Mouse (Mus musculus): ENCODE data around the gene Ube2q2.
"Not testable (repeated sequence)": the region's sequence is repeated elsewhere in the genome, so short reads cannot be mapped to it uniquely, and the experiment has no call there.

The Ube2q2 gene

DNA sequence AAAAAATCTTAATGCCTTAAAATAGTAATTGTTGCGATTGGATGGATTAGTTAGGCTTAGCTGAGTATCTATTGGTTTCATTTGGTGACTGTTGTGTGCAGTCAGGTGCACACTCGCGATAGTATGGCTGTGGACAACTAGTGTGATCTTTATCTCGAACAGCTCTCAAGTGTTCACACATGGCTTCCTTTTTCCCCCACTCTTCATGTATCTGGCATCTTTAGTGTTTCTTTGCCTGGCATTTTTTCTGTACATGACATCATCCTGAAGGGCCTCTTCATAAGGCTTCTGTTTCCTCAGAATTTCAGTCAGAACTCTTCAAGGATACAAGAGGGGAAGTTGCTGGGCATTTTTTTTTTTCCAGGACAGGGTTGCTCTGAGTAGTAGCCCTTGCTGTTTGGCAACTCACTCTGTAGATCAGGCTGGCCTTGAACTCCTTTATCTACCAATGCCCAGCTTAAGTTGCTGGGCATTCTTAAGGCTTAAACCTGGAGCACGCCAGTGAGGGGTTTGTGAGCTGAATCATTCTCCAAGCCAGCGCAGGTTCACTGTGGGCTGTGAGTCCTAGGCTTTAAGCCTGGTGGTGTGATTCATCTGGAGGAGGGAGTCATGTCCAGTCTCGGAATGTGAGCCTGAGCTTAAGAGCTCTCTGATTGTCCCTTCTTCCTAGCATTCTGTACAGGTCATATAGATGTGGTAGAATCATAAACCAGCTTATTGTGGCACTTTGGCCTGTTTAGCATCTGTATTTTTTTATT is 22.2 kb downstream of the Ube2q2 start:
- in situ Hi-C loops (cut with MboI; ENCODE audit: unreplicated experiment in 2 of 2), result no loop called here

DNA sequence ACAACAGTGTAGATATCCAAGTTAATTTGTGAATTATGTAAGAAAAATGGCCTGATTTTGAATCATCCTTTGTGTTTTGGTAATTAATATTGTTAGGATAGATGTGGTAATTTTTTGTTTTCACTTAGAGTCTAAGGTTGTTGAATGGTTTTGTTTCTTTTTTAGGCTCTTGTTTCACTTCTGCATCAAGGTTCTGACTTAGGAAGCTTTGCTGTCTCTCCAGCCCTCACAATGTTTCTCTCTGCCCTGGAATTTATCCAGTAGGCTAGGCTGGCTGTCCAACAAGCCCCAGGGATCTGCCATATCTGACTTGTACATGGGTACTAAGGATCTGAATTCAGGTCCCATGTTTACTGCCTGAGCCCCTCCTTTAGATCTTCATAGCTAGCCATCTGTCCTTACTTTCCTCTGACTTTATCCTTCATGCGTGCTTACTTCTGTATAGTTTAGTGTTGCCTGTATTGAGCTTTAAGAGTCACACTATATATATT is 23.6 kb downstream of the Ube2q2 start:
- in situ Hi-C loops (cut with MboI; ENCODE audit: unreplicated experiment in 2 of 2), result no loop called here

DNA sequence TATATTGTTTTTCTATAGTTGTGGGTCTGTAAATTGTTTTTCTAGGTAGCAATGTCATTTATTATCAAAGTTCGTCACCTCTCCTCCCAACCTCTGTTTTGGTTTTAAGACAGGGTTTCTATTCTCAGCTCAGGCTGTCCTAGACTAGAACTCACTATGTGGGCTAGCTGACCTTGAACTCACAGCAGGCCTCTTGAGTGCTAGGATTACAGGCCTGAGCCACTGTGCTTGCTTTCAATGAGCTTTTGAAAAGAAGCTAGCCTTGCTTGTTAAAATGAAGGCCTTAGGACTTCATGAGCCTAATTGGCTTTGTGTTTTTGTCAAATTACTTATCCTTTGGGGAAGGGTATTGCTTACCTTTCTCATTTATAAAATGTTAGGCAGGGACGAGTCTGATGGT is 25.6 kb downstream of the Ube2q2 start:
- in situ Hi-C loops (cut with MboI; ENCODE audit: unreplicated experiment in 2 of 2), result no loop called here

- in situ Hi-C loops (cut with MboI; ENCODE audit: unreplicated experiment in 2 of 2), result no loop called here
Observed at GRCm38 (mm10) chr9:55195876-55196275, 47.2 kb downstream of the Ube2q2 start.

DNA sequence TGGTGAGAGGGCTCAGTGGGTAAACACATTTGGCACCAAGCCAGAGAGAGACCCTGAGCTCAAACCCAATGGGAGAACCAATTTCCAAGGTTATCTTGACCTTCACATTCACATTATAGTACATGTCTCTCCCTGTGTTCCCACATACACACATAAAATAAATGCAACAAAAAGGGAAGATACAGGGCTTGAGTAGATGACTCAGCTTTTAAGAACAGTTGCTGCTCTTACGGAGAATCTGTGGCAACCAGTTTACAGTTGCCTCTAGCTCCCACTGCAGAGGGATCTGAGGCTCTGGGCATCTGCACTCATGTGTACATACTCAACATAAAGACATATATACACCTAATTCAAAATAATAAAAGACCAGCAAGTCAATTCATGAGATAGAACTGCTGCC is 49.6 kb downstream of the Ube2q2 start:
- in situ Hi-C loops (cut with MboI; ENCODE audit: unreplicated experiment in 2 of 2), result no loop called here

DNA sequence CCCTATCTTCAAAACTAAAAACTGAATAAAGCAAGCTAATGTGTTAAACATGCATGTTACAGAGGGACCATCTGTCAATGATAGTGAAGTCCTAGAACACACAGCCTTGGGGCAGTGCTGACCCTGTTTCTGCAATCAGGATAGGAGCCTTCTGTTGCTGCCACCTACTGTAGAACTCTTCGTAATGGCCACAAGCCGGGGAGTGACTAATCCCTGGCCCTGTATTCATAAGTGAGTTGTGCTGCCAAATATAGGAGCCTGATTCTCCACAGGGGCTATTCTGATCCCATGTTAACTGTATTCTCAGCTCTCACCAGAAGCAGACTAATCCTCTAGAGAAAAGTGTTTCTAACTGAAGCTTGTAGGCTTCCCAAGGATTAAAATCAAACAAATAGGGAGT is 50.7 kb downstream of the Ube2q2 start:
- in situ Hi-C loops (cut with MboI; ENCODE audit: unreplicated experiment in 2 of 2), result no loop called here

DNA sequence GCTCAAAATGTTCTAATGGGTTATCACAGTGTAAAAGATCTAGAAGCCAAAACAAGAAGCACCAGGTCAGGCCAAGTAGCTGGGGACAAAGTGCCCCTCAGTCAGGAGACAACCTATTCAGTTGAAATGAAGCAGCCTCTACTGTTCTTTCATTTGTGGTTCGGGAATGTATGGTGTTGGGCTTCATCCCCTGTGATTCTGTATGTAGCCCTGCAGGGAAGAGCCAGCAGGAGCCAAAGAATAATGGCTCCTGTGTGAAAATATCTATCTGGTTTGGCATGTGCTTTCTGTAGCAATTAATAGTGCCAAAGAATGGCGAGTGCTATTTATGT is 59.8 kb downstream of the Ube2q2 start:
- in situ Hi-C loops (cut with MboI; ENCODE audit: unreplicated experiment in 2 of 2), result loop anchor here in 1 of 2 experiments (5.0 kb wide), 1 partner anchor 51 kb away; no protein-coding TSS in a partner anchor

DNA sequence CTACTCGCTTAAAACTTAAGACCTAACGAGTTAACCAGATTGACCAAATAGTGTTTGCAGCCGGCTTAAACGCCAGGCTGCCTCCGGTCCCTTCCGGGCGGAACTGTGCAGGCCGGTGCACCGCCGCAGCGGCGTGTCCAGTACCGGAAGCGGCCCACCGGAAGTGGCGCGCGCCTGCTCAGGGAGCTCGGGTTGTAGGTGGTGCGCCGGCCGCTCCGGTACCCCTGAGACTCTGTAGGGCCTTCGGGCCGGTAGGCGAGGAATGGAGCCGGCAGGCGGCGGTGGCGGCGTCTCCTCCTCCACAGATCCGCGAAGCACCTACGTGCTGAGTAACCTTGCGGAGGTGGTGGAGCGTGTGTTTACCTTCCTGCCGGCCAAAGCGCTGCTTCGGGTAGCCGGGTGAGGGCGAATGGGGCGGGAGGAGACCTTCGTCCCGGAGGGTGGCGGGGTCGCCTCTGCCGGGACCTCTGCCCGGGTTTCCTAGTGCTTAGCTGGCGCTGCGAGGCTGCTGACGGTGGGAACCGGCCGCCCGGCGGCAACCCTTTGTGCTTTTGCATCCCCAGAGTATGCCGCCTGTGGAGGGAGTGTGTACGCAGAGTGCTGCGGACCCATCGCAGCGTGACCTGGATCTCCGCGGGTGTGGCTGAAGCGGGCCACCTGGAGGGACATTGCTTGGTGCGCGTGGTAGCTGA is 60.3 kb downstream of the Ube2q2 start, which contains the start of gene Fbxo22:
Fbxo22 (plus strand) TSS at position 136 of the 692 bp plus-strand sequence.
- in situ Hi-C loops (cut with MboI; ENCODE audit: unreplicated experiment in 2 of 2), result loop anchor here in 1 of 2 experiments (5.0 kb wide), 1 partner anchor 52 kb away; no protein-coding TSS in a partner anchor

DNA sequence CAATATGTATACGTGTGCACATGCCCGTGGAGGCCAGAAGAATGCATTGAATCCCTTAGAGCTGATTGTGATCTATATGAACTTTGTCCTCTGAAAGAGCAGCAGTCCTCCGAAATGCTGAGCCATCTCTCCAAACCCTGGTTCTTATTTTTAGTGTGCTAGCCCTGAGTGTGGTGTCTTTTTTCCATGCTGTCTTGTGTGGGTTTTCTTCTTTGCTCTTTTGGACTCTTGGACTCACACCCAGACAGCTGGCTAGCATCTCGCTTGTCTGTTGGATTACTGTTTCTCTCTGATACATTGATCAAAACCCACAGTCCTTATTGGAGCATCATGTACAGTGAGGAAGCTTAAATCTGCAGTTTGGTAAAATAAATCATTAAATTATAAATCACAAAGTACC is 63.0 kb downstream of the Ube2q2 start:
- in situ Hi-C loops (cut with MboI; ENCODE audit: unreplicated experiment in 2 of 2), result no loop called here

DNA sequence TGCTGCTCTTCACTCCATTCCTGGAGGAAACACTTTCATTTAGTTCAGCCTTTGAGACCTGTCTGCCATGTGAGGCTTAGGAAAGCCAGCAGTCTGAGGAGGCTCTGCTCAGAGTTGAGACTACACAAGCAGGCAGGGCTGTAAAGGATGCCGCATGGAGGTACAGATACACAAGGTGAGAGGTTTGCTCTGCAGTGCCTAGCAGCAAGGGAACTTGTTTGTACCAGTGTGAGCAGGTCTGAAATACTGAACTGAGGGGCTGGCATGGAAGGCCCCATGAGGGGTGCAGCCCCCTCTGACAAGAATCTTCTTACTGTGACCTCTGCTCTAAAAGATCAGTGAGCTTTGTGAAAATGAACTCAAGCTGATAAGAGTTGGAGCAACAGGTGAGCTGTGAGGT is 64.7 kb downstream of the Ube2q2 start:
- in situ Hi-C loops (cut with MboI; ENCODE audit: unreplicated experiment in 2 of 2), result no loop called here

GRCm38 (mm10) chr9:55215056-55215455 is 66.4 kb downstream of the Ube2q2 start:
- in situ Hi-C loops (cut with MboI; ENCODE audit: unreplicated experiment in 2 of 2), result no loop called here

DNA sequence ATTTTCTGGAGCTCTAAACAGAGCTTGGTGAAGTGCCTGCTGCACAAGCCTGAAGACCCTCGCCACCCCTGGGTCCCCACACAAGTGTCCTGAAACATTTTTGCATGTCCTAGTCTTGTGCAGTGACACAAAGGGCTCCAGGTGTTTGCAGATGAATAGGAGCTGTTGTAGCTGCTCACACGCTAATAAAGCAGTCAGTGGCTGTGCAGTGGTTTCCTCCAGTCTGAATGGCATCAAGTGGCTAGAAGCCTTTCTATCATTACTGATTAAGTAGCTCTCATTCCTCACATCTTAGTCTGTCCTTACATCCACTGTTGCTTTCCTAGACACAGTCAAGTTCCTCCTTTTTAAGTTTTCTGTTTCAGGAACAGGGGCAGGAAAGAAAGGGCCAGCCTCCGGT is 67.0 kb downstream of the Ube2q2 start:
- in situ Hi-C loops (cut with MboI; ENCODE audit: unreplicated experiment in 2 of 2), result no loop called here

DNA sequence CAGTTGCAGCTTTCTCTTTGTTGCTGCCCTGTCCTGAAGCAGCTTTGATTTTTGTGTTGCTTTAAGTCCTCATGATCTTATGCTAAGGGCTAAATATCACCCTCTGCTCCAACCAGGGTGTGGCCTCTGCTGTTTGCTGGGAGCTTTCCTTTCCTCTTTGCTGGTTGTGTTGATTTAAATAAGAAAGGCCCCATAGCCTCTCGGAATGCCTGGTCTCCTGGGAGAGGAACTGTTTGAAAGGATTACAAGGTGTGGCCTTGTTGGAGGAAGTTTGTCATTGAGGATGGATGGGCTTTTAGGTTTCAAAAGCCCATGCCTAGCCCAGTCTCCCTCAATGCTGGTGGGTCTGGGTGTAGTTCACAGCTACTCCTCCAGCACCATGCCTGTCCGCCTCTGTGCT is 67.4 kb downstream of the Ube2q2 start:
- in situ Hi-C loops (cut with MboI; ENCODE audit: unreplicated experiment in 2 of 2), result no loop called here

DNA sequence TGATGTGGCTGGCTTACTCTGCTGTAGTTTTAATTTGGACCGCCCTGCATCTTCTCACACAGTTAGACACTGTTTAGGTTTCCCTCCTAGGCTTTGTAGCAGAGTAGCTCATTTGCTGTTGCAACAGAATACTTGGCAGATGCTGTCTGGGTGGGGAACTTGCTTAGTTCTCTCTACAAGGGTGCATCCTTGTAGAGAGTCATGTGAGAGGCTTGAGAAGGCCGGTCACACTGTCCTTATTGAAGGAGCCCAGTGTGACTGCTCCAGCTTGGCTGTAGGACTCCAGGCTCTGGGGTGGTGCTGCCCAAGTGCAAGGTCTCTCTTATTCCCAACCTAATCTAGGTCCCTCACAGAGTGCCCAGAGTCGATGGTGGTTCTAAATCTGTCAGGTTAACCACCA is 68.7 kb downstream of the Ube2q2 start:
- in situ Hi-C loops (cut with MboI; ENCODE audit: unreplicated experiment in 2 of 2), result no loop called here

GRCm38 (mm10) chr9:55225165-55225737 is 76.6 kb downstream of the Ube2q2 start:
- in situ Hi-C loops (cut with MboI; ENCODE audit: unreplicated experiment in 2 of 2), result no loop called here

DNA sequence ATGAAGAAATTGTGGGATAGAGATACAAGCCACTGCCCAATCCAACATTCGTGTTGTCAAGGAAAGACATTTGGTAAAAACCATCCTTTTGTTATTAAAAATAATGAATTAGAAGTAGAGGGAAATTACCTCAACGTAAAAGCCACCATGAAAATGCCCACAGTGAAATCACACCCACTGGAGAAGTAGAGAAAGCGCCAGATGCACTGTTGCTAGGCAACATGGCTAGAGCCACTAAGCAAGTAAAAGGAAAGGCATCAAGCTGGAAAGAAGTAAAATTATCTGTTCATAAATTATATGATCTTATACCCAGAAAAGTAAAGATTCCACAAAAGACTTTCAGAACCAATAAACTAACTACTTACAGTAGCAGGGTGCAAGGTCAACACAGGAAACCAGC is 77.6 kb downstream of the Ube2q2 start:
- in situ Hi-C loops (cut with MboI; ENCODE audit: unreplicated experiment in 2 of 2), result no loop called here

DNA sequence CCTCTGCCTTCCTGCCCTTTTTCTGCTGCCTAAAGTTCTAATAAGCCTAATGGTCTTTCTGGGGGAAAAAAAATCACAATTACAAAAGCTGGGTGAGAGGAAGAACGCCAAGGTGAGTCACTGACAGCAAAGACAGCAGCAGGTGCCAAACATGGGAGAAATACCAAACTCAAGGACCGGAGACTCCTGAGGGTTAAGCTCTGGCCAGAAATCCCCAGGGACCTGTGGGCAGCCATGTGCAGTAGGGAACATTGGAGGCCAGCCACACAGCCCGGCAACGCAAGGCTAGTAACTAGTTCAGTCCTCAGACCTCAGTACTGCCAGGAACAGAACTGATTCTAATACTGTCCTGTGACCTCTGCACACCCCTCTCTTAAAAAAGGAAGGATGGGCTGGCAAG is 79.5 kb downstream of the Ube2q2 start:
- in situ Hi-C loops (cut with MboI; ENCODE audit: unreplicated experiment in 2 of 2), result no loop called here

DNA sequence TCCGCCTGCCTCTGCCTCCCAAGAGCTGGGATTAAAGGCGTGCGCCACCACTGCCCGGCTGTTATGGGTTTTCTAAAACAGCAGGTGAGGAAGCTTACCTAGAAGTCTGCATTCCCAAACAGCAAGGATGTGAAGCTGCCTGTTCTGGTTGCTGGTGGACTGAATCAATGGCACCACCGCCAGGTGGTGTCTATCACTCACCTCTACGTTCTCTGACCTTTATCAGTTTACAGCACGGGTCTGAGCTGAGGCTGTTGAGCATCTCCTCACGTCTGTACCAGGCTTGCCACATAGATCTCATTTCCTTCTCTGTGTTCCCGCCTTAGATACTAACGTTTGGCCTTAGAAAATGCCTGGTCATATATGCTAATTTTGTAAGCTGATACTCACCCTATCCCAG is 80.4 kb downstream of the Ube2q2 start:
- in situ Hi-C loops (cut with MboI; ENCODE audit: unreplicated experiment in 2 of 2), result no loop called here

GRCm38 (mm10) chr9:55231544-55231943 is 82.9 kb downstream of the Ube2q2 start:
- in situ Hi-C loops (cut with MboI; ENCODE audit: unreplicated experiment in 2 of 2), result no loop called here

- in situ Hi-C loops (cut with MboI; ENCODE audit: unreplicated experiment in 2 of 2), result no loop called here
Observed at GRCm38 (mm10) chr9:55232110-55232509, 83.5 kb downstream of the Ube2q2 start.

GRCm38 (mm10) chr9:55232586-55232985 is 83.9 kb downstream of the Ube2q2 start:
- in situ Hi-C loops (cut with MboI; ENCODE audit: unreplicated experiment in 2 of 2), result no loop called here

DNA sequence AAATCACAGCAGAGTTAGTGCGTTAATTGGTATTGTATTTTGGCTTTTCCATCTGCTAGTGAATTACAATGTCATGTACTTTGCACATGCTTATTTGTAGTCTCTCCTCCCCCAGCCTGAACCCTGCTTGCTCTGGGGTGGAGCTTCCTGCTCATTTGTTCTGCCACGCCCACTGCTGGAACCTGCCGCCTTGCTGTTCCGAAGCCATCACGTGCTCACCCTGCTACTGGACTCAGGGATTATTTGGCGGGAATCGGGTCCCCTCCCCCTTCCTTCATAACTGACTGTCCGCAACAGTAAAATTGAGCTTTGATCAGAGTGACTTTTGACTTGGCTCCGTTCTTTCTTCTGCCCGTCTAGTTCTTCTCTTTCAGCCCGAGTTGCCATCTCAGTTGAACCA is 84.4 kb downstream of the Ube2q2 start:
- in situ Hi-C loops (cut with MboI; ENCODE audit: unreplicated experiment in 2 of 2), result not testable (repeated sequence)

Data from v-Abl transformed pro-B cells (cell line).